Mouse (Mus musculus): Measurements from ENCODE around the gene Btbd11.

Gene Btbd11

DNA sequence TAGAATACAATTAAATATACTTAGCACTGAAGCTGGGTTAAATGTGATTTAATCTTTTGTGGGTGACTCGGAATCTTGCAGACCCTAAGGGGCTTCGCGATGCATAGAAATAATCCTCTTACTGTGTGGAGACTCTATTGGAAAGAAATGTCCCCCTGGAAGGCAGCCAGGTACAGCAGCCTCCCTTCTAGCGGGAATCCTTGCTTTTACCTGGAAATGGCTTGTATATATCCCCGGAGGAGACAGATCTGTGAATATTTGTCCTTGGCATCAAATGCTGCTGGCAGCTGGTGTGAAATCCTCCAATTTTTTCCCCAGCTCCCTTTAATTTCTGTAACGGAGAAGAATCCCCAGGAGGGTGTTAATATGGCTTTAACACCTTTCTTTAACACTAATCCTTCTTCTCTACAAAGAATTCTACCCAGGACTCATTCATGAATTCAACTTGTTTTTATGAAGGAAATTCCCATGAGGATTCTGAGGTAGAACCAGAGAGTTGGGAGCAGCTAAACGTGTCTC is 146.6 kb downstream of the Btbd11 start:
- DNase-seq = no peak

DNA sequence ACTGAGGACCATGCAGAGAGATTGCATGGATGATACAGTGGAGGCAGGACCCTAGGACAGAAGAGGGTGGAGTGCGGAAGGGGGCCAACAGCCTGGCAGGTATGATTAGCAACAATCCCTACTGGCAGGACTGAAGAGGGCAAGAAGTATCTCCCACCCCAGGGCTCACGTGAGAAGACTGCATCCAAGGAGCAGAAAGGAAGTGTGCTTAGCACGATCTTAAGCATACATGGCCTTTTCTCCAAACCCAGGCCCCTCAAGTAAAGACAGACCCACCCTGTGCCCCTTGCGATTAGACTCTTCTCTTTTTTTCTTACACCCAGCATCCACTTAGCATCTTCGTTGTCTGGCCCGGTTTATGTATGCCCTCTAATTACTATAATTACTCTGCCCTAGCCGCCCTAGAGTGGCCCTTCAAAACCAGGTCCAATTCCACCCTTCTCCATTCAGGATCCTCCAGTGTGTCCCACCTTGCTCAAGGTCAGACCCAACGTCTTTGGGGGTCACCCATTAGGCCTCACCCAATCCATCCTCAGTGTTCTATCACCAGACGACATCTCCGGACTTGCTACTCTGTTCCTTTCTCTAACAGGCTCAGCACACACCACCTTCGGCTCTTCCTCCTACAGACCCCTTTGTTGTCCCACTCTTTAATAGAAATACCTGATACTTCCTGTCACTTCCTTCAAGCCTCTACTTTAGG is 151.6 kb downstream of the Btbd11 start:
- no peak for DNase-seq

DNA sequence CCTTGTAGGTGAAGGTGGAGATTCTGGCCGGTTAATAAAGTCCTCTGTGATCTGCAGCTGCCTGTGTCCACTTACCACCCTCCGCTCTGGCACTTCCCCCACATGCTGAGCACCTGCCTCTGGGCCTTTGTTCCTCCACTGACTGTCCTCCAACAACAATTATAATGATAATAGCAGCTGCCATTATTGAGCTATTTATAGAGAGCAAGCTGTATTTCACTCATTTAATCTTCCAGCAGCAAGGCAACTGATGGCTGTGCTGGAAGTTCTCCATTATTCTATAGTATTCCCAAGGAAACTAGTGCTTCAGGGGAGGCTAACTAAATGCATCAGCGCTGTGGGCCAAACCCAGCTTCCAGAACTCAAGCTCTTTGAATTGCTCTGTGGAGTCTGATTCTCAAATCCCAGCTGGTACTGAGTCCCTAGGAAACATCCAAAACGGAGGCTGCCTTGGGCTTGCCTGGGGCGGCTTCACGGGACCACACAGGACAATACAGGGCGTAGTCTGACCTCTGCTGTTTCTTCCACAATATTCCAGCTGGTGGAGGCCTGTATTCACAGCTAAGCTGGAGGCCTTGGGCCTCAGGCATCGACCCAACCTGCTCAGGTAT is 153.0 kb downstream of the Btbd11 start:
- DNase-seq = no peak

DNA sequence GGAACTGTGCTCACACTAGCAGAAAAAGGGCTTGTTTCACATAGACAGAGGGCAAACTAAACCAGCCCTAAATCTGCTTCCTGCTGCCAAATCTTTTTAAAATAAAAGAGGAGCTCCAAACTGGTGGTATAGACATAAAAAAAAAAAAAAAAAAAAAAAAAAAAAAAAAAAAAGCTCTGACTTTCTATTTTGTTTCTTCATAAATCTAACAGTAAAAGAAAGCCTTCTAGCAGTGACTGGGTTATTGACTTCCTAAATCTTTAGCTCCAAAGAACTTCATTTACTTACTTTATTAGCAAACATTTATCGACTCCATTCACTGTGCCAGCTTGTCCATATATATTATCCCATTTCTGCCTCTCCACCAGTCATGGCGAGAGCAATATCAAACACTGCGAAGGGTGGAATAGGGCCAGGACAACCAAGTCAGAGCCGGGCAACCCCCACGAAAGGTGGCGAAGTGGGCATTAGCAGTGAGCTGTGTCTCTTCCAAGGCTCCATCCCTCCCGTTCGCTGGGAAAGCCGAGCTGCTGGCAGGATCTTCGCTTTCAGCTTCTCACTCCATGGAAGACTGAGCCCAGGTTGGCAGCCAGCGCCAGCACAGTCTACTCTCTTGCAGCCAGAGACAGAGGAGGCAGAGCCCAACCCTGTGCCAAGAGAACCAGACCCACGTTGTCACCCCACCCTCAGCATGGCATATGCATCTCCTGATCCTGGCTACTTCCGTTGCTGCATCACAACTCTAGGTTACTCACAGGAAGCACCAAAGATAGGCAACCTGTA is 153.9 kb downstream of the Btbd11 start:
- DNase-seq = peak; percentile 36

DNA sequence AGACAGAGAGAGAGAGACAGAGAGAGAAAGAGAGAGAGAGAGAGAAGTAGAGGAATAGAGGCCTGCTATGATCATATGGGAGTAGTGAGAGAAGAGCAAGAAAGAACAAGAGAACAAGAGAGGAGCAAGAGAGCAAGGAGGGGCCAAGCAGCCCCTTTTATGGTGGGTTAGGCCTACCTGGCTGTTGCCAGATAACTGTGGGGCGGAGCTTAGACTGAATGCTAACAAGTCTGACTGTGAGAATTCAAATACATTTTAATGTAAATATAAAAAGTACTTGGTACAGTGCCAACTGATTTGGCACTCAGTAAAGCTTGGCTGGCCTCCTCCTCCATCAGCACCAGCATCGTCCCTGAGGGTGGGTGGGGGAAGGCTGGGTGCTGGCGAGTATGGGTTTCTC is 154.9 kb downstream of the Btbd11 start:
- DNase-seq = no peak

DNA sequence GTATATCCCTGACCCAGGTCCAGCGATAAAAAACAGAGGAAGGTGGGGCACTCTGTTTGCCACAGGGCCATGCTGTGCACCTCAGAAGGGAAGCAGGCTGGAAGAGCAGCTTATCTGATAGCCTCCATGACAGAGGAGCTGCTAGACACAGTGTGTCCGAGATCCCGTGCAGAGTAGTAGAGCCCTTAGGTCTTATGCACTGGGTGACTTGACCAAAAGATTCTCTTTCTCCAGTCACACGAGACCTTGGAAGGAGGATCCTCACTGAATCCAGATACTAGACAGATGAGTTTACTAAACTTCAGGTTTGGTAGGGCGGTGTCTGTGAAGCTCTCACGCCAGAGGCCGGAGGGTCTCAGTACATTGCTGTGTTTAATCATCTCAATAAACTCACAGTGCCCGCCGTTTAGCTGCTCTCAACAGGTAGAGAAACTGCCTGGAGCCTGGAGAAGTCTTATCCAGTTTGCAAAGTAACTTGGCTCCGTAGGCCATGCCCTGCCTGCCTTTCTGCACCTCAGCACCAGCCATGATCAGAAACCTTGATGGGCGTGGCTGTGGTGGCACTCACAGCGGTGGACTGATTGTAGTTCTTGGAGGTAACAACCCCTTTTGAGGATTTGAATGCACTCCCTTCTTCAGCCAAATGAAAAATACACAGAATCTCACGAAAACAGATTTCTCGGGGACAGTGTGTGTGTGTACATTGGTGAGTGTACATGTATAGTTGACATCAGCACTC is 155.4 kb downstream of the Btbd11 start:
- no peak for DNase-seq

DNA sequence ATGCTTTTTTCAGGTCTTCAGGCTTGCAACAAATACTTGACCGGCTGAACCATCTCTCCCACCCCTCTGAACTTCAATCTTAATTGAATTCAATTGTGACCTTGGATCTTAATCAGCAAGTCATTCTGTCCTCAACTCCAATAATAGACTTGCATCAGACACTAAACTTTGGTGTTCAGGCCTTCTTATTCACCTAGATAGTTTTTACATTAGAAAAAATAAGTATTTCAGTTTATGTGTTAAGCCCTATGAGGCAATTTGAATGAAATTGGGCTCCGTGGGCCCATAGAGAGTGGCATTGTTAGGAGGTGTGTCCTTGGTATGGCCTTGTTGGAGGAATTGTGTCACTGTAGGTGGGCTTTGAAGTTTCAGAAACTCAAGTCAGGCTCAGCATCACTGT is 156.7 kb downstream of the Btbd11 start:
- no peak for DNase-seq

DNA sequence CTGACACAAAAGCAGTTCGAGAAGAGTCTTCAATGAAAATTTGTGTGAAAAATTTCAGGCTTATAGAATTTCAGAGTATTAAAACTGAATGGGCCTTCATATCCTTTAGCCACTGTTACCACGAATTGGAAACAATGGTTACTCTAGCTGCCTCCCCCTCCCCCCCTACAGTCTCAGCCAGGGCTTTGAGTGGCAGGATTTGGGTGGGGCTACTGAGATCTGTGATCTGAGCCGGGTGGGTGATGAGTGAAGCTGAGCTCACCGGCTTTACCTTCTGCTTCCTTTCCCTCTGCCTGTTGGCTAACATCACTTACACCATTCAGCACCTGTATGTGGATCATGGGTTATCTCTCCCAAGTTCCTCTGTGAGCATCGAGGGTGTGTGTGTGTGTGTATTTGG is 158.4 kb downstream of the Btbd11 start:
- no peak for DNase-seq

DNA sequence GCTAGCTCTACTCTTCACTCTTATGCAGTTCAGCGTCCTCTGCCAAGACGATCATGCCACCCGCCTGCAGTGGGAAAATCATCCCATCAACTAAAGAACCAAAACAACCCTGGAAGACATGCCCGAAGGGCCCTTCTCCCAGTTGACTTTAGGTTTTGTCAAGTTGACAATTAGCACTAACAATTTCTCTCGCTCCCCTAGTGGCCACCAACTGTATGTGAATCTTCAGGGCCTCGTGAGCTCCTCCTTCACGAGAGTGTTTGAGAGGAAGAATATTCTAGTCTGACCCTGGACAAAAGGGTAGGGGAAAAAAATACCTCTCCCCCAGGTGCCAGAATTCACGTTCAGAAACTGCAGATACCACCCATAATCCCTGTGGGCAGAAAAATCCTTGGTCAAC is 168.6 kb downstream of the Btbd11 start:
- no peak for DNase-seq

DNA sequence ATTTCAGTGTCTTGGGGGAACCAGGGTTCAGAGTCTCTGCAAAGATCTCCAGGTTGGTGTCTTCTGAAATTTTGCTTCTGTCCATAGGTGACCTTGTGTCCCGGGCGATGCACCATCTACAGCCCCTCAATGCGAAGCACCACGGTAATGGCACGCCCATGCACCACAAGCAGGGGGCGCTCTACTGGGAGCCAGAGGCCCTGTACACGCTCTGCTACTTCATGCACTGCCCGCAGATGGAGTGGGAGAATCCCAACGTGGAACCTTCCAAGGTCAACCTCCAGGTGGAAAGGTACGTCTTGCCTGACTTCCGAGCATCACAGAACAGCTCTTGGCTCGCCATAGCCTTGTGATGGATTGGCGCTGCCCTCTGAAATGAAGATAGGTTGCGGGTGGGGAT is 174.8 kb downstream of the Btbd11 start:
- no peak for DNase-seq

DNA sequence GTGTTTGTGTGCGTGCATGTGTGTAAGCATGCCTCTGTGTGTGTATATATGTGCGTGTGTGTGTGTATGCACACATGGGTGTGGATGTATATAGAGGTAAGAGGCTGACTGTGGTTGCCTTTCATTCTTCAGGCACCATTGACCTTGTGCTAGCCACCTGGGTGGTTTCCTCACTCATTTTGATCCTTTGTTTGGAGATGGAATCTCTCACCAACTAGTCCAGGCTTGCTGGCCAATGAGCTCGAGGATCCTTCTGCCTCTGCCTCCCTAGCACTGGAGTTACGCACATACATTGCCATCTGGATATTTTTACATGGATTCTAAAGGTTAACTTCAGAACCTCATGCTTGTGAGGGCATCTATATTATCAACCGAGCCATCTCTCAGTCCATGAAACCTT is 184.8 kb downstream of the Btbd11 start:
- no peak for DNase-seq

DNA sequence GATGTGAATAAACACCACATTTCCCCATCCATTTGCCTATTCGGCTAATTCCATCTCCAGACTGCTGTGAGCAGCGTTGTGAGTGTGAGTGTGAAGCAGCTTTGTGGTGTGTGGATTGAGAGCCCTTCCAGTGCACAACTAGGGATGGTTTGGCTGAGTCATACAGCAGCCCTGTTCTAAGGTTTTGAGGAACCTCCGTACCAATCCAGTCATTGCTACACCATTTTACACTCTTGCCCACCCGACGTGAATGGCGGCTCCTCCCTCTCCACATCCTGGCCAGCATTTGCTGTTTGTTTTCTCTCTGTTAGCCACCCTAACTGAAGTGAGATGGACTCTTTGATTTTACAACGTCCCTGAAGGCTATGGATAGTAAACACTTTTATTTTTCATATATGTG is 186.0 kb downstream of the Btbd11 start:
- DNase-seq = no peak

DNA sequence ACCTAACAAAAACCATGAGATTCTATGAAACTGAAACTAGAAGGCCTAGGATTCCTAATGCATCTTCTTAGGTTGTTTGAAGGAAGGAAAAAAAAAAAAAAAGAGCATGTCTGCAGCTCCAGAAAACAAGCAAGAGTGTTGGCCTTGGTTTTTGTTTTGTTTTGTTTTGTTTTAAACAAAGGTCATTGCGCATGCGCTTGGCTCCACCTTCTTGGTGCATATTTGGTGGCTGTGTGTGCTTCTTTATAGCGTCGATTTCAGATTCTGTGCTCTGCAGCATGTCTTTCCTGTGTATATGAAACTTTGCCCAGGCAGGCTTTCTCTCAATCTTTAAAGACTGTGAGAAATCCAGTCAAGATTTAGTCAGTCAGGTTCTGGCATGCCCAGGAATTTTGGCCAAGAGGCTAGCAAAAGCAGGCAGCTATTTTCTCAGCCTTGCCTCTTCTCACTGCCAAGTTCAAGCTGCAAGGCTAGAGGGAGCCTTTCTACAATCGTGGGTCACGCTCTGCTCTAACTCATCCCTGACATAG is 191.3 kb downstream of the Btbd11 start:
- DNase-seq = no peak

DNA sequence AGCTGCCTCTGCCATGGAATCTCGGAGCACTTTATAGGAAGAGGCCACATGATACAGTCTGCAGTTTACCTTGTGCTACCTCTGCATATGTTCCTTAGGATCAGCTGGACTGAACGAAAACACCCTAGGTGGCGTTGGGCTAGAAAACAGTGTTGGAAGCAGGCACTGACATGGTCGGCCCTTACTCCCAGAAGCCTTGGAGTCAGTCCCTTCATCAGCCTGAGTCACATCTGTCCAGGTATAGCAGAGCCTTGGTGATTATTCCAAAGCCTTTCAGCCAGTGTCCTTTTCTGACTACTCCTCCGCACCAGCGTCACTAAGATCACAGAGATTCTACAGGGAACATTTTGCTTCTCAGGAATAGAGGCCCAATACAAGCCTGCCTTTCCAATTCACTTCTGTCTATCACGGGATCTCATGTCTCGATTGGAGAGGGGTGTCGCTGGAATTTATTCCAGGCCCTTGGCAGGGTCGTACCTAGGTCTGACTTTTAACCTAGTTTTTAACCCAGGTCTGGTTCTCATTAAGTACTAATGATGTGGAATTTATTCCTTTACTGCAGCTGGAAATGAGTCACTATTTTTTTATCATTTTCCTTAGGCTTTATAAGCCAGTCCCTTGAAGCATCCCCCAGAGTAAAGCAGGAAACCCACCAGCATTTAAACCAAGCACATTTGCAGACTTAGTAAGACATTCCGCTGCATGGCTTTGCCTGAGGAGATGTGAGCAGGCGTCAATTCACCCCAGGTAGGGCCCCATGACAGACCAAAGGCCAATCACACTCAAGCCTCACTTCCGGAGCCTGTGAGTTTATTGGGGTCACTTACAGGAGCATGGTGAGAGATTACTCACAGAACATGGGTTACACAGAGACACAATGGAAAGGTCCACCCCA is 192.2 kb downstream of the Btbd11 start:
- no peak for DNase-seq

DNA sequence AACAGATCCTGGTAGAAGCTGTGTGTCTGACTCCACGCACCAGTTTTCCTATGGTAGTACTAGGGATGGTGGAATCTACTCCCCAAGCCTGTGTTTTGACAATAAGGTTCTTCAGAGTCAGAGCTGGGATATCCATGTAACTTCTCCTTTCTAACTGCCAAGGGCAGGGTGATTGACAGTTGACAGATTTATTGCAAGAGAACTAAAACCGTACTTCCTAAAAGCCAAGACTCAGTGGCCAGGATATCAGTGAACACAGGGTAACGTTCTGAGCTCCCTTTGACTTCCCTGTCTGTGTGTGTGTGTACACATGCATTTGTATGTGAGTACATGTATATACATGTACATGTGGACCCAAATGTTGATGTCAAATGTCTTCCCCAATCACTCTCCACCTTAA is 201.1 kb downstream of the Btbd11 start:
- DNase-seq = no peak

DNA sequence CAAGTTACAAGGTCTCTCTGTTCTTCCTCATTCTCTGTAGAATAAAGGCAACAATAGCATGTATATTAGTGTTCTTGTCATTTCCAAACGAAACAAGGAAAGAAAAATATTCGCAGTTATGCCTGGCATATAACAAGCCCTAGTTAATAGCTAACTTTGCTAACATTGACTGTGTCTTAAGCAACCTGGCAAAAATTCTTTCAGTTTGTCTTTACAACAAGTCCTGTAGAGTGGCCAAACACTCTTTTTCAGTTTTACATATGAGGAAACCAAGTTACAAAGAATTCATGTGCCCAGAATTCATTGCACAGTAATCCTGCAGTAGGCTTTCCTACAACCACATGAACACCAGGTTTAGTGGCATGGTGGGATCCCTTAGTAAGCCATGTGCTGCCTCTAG is 203.4 kb downstream of the Btbd11 start:
- no peak for DNase-seq

DNA sequence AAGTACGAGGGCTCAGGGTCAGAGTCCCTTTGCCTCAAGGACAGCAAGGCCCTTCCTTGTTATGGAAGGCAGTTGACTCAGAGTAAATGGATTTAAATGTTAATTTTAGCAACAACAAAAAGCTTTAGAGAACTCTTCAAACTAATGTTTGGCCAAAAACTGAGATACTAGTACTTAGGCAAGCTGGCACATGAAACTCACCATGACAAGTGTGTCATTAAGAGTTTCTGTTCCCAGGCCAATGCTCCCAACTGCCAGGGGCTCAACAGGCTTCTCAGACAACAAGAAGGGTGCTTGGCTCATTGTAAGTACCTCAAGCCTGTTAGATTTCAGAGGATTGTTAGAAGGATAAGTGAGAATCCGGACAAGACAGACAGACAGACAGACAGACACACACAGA is 204.7 kb downstream of the Btbd11 start:
- no peak for DNase-seq

DNA sequence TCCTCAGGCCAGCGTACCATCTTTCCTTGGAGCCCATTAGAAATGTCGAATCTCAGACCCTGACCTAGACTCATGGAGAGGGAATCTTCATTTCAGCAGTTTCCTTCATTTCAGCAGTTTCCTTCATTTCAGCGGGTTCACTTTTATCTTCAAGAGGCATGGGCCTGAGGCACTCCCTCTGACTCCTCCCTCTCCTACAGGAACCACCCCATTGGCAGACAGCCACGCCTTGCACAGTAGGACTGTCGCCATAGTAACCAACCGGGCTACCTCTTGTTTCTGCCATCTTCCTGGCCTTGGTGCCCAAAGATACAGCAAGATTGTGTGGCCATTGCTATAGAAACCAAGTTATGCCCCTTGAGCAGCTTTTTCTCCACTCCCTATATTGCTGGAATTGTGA is 205.4 kb downstream of the Btbd11 start:
- DNase-seq = peak; percentile 54

DNA sequence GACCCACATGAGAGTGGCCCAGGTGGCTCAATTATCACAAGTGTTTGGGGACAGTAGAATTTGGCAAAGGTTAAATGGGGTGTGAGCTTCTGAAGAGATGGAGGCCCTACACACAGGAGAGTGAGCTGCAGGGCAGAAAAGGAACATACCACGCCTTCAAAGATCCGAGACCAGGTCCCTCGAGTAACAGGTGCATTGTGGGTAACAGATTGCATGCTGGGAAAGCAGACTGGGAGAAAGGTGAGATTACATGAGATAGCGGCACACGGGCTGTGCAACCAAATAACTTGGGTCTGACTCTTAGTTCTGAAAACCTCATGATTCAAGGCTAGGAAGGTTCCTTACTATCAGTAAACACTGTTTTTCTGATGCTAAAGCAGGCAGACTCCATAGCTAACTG is 209.7 kb downstream of the Btbd11 start:
- DNase-seq = no peak

DNA sequence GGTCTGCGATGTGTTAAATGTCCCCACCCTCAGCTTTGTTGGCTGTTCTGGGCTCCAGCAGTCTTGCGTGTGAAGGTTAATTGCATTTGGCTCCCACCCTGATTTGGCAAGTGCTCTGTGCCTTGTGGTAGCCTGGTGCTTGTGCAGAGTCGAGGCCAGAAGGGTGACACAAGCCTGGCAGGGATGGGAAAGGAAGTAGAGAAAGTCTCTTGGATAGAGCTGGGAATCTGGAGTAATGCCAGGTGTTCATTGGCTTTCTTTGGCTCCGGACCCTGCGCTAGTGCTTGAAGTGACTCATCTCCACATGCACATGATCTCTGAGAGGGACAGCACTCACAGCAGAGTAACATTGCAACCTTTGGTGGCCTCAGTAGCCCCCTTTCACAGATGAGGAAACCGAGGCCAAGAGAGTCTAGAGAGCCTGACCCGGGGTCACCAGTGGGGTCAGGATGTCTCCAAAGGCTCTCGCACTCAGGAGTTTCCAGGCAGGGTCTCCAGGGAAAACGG is 211.5 kb downstream of the Btbd11 start:
- peak; percentile 49 for DNase-seq
